Mouse (Mus musculus) olfactory bulb, adult 2 months (tissue): ENCODE data around the gene Bpifb1.

Experiments used
- CTCF ChIP-seq: fragments of 200-500 bp; IDR thresholded peaks from 2 replicates; pipeline ENCODE4 v1.5.1; 2012; ENCODE audit warnings: low read depth, mild to moderate bottlenecking, low read length, moderate library complexity; ENCODE audit not compliant: insufficient read depth
- POLR2A ChIP-seq: fragments of 200-500 bp; IDR thresholded peaks from 2 replicates; pipeline ENCODE4 v1.6.1; 2012; ENCODE audit warnings: mild to moderate bottlenecking, low read depth, low read length, moderate library complexity; ENCODE audit not compliant: insufficient read depth

DNA sequence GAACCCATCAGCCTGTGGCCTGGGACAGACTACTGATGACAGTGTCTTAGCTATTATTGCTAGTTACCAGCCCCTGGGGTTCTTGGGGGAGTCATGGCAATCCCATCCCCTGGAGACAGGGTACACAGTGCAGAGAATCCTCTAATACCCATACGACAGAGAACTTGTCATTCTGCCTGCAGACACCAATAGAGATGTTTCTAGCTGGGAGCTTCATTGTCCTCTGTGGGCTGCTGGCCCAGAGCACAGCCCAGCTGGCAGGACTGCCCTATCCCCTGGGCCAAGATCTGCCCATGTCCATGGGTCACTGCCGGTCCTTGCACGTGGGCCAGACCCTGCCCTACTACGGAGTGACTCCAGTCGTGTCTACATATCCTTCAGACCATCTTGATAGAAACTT lies 27.3 kb upstream of the Bpifb1 start:
- TF ChIP-seq POLR2A (no peak), CTCF (no peak)
